Mouse (Mus musculus) bone marrow, adult 2 months (tissue): Measurements from ENCODE around the gene Tubb2b.

Source experiments
- CTCF ChIP-seq: fragments of 200-500 bp; IDR thresholded peaks from 2 replicates; pipeline ENCODE4 v1.5.1; 2011; ENCODE audit warnings: low read length, control low read depth; ENCODE audit not compliant: control insufficient read depth, insufficient read depth
- POLR2A ChIP-seq: fragments of 200-500 bp; IDR thresholded peaks from 2 replicates; pipeline ENCODE4 v1.6.1; 2011; ENCODE audit warnings: low read depth, mild to moderate bottlenecking, control low read depth, low read length, borderline replicate concordance; ENCODE audit not compliant: control insufficient read depth

GRCm38 (mm10) chr13:34143389-34143788 lies 13.1 kb upstream of the Tubb2b start:
- TF ChIP-seq CTCF (no peak), POLR2A (no peak)
